Mouse (Mus musculus): Measurements from ENCODE around the gene Fzd7. TPM values are rescaled to one million over a fixed set of nuclear protein-coding genes. Genes with fewer than 3 reads are reported as not detected.

Gene Fzd7
- polyA plus RNA-seq, 1 experiment from 2014 or later, result 2.6 TPM

DNA sequence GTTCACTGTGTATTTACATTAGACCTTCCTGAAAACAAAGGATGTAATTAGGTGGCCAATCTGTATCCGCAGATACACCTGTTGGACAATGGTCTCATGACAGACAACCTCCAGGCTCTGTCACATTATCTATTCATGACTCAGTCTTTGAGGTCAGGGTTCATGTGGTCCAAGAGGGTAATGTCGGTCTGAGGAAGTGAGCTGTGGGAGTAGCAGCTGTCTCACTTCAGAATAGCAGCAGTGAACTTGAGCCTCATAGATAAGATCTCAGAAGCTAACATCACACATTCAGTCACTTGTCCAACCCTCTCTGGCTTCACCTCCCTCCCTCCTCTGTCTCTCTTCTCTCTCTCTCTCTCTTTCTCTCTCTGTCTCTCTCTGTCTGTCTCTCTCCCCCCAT is 6.6 kb upstream of the Fzd7 start:
- Histone ChIP-seq H3K9me3 (ENCODE audit: control insufficient read depth) (no peaks in the 10 kb centered on the region), H3K27ac (ENCODE audit: low read depth, low read length) (no peak overlapping the region), H3K27me3 (replicated peaks; ENCODE audit: control insufficient read depth, insufficient read depth, low read length) (no peaks in the 10 kb centered on the region), H3K4me1 (replicated peaks; ENCODE audit: control insufficient read depth, insufficient read depth, low read length) (no peaks in the 10 kb centered on the region), H3K9ac (ENCODE audit: low read depth, low read length) (no peak overlapping the region), H3K4me2 (replicated peaks; ENCODE audit: low read depth) (no peak overlapping the region), H3K36me3 (ENCODE audit: control insufficient read depth, insufficient read depth) (no peaks in the 10 kb centered on the region), H3K4me3 (ENCODE audit: low read depth, low read length) (no peak overlapping the region)
- TF ChIP-seq CTCF (IDR thresholded peaks at IDR 0.05; ENCODE audit: low read depth), result no peak
- ATAC-seq, result peak; percentile 87
- WGBS, result 14% methylated on average over 2 of the region's 2 CpGs

DNA sequence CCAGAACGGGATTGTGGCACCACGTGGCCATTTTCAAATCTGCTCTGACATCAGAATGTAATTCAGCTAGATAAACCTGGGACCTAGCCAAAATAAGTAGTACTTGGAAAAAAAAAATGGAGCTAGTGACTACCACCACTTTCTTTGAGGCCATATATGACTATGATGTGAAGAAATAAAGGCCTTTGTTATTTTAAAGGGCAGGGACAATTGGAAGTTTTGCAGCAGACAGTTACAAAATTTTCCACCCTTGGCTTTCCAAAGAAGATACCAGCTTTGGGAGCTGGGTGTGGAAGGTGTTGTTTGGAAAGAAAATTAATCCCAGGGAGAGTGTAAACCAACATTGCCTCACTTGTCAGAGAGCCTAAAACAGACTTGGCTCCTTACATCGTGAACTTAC is 3.3 kb upstream of the Fzd7 start:
- no peaks in the 10 kb centered on the region for H3K27me3 ChIP-seq (replicated peaks; ENCODE audit: control insufficient read depth, insufficient read depth, low read length)
- no peak overlapping the region for H3K4me3 ChIP-seq (ENCODE audit: low read depth, low read length)
- no peak overlapping the region for H3K4me2 ChIP-seq (replicated peaks; ENCODE audit: low read depth)
- ATAC-seq, result no peak
- H3K4me1 ChIP-seq (replicated peaks; ENCODE audit: control insufficient read depth, insufficient read depth, low read length), result peaks cover 5% of the 10 kb centered on the region
- no peaks in the 10 kb centered on the region for H3K36me3 ChIP-seq (ENCODE audit: control insufficient read depth, insufficient read depth)
- no peak overlapping the region for H3K27ac ChIP-seq (ENCODE audit: low read depth, low read length)
- 63% methylated on average over 3 of the region's 3 CpGs for WGBS
- no peaks in the 10 kb centered on the region for H3K9me3 ChIP-seq (ENCODE audit: control insufficient read depth)
- H3K9ac ChIP-seq (ENCODE audit: low read depth, low read length), result no peak overlapping the region
- no peak for TF ChIP-seq CTCF (IDR thresholded peaks at IDR 0.05; ENCODE audit: low read depth)

DNA sequence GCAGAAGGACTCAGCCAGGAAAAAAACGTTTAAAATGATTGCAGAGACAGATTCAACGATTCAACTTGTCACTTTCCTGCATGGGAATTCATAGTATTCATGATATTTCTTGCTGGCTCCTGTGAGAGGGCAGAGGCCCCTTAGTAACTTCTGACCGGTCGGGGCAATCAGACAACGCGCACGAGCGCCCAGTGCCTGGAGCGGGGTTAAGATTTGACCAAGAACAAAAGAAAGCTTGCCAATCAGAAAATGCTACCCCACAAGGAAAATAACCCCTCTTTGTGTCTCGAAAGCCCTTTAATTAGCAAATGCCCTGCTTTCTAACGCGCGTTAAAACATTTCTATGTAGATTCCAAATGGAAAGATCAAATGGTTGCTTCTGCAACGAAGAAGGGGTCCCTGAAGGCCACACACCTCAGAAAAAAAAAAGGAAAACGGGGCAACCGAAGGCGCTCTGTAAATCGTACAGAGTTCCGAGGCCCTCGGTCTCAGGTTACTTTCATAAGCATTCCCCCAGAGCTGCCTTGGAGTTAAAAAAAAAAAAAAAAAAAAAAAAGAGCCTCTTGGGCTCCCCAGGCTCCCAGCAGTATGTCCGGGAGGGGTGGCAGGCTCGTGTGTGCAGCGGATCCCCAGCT is 1.3 kb upstream of the Fzd7 start:
- Histone ChIP-seq H3K9ac (ENCODE audit: low read depth, low read length) (peak overlapping the region; percentile 28), H3K27me3 (replicated peaks; ENCODE audit: control insufficient read depth, insufficient read depth, low read length) (no peaks in the 10 kb centered on the region), H3K4me1 (replicated peaks; ENCODE audit: control insufficient read depth, insufficient read depth, low read length) (peaks cover 8% of the 10 kb centered on the region), H3K36me3 (ENCODE audit: control insufficient read depth, insufficient read depth) (no peaks in the 10 kb centered on the region; the same call in 1 of the 2 replicates), H3K27ac (ENCODE audit: low read depth, low read length) (peak overlapping the region; percentile 66), H3K4me3 (ENCODE audit: low read depth, low read length) (peak overlapping the region; percentile 61), H3K9me3 (ENCODE audit: control insufficient read depth) (no peaks in the 10 kb centered on the region), H3K4me2 (replicated peaks; ENCODE audit: low read depth) (peak overlapping the region; percentile 97)
- no peak for ATAC-seq
- 13% methylated on average over 23 of the region's 23 CpGs for WGBS
- TF ChIP-seq CTCF (IDR thresholded peaks at IDR 0.05; ENCODE audit: low read depth), result no peak

DNA sequence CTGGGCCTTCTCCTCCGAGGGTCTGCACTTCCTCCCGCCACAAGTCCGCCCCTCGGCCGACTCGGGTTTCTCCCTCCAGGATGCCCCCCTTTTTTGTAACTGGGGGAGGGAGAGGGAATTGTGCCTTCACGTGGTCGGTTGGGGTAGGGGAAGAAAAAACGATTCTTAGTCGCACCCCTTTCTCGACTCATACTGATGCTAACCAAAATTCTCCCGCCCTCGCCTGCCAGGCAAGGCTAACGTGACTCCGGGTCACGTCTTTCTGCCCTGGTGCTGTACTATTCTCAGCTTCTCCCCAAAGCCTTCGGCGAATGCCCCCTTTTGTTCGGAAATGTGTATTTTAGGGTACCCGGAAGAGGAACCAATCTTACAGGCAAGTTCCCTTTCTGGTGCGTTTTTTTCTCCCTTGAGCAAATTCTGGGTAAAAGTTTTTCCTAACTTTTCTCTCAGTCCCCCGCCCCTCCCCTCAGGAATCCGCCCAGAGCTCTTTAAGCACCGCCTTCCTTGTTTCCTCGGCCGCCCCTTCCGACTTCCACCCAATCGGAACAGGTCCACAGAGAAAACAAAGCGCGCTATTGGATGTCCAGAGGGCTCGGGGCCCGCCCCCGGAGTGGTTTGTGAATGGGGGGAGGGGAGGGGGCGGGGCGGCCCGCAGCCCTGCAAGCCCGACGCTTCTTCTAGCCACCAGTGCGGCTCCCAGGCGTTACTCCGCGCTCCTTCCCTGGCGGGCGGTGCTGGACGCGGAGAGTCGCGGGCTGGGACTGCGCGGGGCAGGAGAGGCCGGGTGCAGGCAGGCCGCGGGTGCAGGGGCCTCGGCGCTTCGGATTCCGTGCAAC is 550 bp upstream of the Fzd7 start:
- no peaks in the 10 kb centered on the region for H3K27me3 ChIP-seq (replicated peaks; ENCODE audit: control insufficient read depth, insufficient read depth, low read length)
- H3K4me1 ChIP-seq (replicated peaks; ENCODE audit: control insufficient read depth, insufficient read depth, low read length), result peaks cover 11% of the 10 kb centered on the region
- peak; percentile 34 for TF ChIP-seq CTCF (IDR thresholded peaks at IDR 0.05; ENCODE audit: low read depth)
- peak overlapping the region; percentile 88 for H3K27ac ChIP-seq (ENCODE audit: low read depth, low read length)
- ATAC-seq, result peak; percentile 95
- WGBS, result under 1% methylated on average over 53 of the region's 57 CpGs
- no peaks in the 10 kb centered on the region for H3K9me3 ChIP-seq (ENCODE audit: control insufficient read depth)
- H3K4me3 ChIP-seq (ENCODE audit: low read depth, low read length), result peak overlapping the region; percentile 61
- peak overlapping the region; percentile 97 for H3K4me2 ChIP-seq (replicated peaks; ENCODE audit: low read depth)
- H3K9ac ChIP-seq (ENCODE audit: low read depth, low read length), result peak overlapping the region; percentile 60
- no peaks in the 10 kb centered on the region; the same call in 1 of the 2 replicates for H3K36me3 ChIP-seq (ENCODE audit: control insufficient read depth, insufficient read depth)

DNA sequence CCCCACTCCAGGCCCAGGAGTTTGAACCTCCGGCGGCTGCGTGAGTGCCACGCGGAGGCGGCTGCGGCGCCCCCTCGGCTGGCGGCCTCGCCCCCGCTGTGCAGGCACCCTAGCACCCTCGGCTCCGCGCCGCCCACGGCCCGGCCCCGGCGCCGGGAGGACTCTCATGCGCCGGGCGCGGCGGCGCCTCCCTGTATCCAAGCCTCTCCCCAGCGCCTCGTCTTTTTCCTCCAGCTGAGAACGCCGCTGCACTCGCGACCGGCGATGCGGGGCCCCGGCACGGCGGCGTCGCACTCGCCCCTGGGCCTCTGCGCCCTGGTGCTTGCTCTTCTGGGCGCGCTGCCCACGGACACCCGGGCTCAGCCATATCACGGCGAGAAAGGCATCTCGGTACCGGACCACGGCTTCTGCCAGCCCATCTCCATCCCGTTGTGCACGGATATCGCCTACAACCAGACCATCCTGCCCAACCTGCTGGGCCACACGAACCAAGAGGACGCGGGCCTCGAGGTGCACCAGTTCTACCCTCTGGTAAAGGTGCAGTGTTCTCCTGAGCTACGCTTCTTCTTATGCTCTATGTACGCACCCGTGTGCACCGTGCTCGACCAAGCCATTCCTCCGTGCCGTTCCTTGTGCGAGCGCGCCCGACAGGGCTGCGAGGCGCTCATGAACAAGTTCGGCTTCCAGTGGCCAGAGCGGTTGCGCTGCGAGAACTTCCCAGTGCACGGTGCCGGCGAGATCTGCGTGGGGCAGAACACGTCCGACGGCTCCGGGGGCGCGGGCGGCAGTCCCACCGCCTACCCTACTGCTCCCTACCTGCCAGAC is 684 bp downstream of the Fzd7 start:
- H3K36me3 ChIP-seq (ENCODE audit: control insufficient read depth, insufficient read depth), result no peaks in the 10 kb centered on the region; the same call in 1 of the 2 replicates
- H3K27ac ChIP-seq (ENCODE audit: low read depth, low read length), result peak overlapping the region; percentile 88
- WGBS, result under 1% methylated on average over 84 of the region's 88 CpGs
- H3K4me2 ChIP-seq (replicated peaks; ENCODE audit: low read depth), result peak overlapping the region; percentile 97
- H3K27me3 ChIP-seq (replicated peaks; ENCODE audit: control insufficient read depth, insufficient read depth, low read length), result no peaks in the 10 kb centered on the region
- peaks cover 11% of the 10 kb centered on the region for H3K4me1 ChIP-seq (replicated peaks; ENCODE audit: control insufficient read depth, insufficient read depth, low read length)
- no peaks in the 10 kb centered on the region for H3K9me3 ChIP-seq (ENCODE audit: control insufficient read depth)
- peak overlapping the region; percentile 61 for H3K4me3 ChIP-seq (ENCODE audit: low read depth, low read length)
- peak overlapping the region; percentile 60 for H3K9ac ChIP-seq (ENCODE audit: low read depth, low read length)
- peak; percentile 16; the same call in 1 of the 2 replicates for ATAC-seq
- no peak for TF ChIP-seq CTCF (IDR thresholded peaks at IDR 0.05; ENCODE audit: low read depth)
